Mouse (Mus musculus) embryonic facial prominence, embryonic 15.5 days (tissue): Measurements from ENCODE around the gene Tmprss5. TPM values are rescaled to one million over a fixed set of nuclear protein-coding genes. Genes with fewer than 3 reads are reported as not detected.

Experiments used
- ATAC-seq: fragments of 200-750 bp; cut with Nextera tagmentation; 2 replicates; pipeline ENCODE4 v1.8.0; 2017; ENCODE audit warnings: low read depth, moderate TSS enrichment; ENCODE audit not compliant: insufficient number of reproducible peaks, low FRiP score, low TSS enrichment
- H3K27ac ChIP-seq: fragments of 300-500 bp; sonication (generic); replicated peaks from 2 replicates; pipeline ENCODE4 v1.5.1; 2015; ENCODE audit warnings: mild to moderate bottlenecking, inconsistent platforms
- H3K27me3 ChIP-seq: fragments of 300-500 bp; sonication (generic); 2 replicates; pipeline ENCODE4 v1.6.1; 2015; ENCODE audit warnings: inconsistent platforms
- H3K36me3 ChIP-seq: fragments of 300-500 bp; sonication (generic); 2 replicates; pipeline ENCODE4 v1.6.1; 2015; ENCODE audit warnings: mild to moderate bottlenecking, inconsistent platforms
- H3K4me1 ChIP-seq: fragments of 300-500 bp; sonication (generic); 2 replicates; pipeline ENCODE4 v1.6.1; 2015; ENCODE audit warnings: inconsistent platforms
- H3K4me2 ChIP-seq: fragments of 300-500 bp; sonication (generic); replicated peaks from 2 replicates; pipeline ENCODE4 v1.6.1; 2015; ENCODE audit warnings: mild to moderate bottlenecking, inconsistent platforms
- H3K4me3 ChIP-seq: fragments of 300-500 bp; sonication (generic); replicated peaks from 2 replicates; pipeline ENCODE4 v1.5.1; 2015; ENCODE audit warnings: mild to moderate bottlenecking, inconsistent platforms
- H3K9ac ChIP-seq: fragments of 300-500 bp; sonication (generic); 2 replicates; pipeline ENCODE4 v1.6.1; 2015; ENCODE audit warnings: inconsistent platforms
- H3K9me3 ChIP-seq: fragments of 300-500 bp; sonication (generic); replicated peaks from 2 replicates; pipeline ENCODE4 v1.6.1; 2016; ENCODE audit warnings: inconsistent platforms
- WGBS: fragments of 180-500 bp; shearing (Covaris S2); methylation state at CpG from one replicate; pipeline ENCODE4 v1.1.7; 2015; 5-methylcytosine and 5-hydroxymethylcytosine counted together
- polyA plus RNA-seq: library from polyadenylated mRNA; unstranded; fragments of >200 nt; fragmentation: Nextera tagmentation; extraction: Ambion mirVana; gene quantifications from 2 replicates; pipeline ENCODE4 v1.2.1, GENCODE M21; 2015

The Tmprss5 gene
- 0.75 and 1.2 TPM in 2 replicates for polyA plus RNA-seq

DNA sequence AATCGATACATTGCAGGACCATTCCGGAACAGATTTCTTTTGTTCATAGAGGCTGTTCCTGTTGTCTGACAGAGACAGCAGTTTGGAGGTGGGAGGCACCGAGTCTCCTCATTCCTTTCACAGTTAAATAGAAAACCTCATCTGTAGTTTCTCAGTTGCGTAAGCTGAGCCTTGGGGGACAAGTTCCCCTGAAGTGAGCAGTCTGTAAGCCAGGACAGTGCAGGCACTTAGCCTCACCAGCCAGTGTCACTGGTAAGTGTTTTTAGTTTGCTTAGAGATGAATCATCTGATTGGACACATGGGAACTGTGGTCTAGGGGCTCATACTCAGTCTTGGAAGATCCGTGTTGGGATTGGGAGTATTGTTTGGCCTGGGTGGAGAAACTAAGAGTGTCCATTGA lies at the start of gene Tmprss5:
Tmprss5 (plus strand) TSS at position 154 of the 400 bp plus-strand sequence.
- peak within 1 kb of the TSS; percentile 11 for H3K27ac ChIP-seq
- peaks cover 37% of the 10 kb centered on the region for H3K36me3 ChIP-seq
- H3K9me3 ChIP-seq = no peaks in the 10 kb centered on the region
- 29% methylated on average over 5 of the region's 5 CpGs for WGBS
- no peak; the same call in 1 of the 2 replicates for ATAC-seq
- no peaks in the 10 kb centered on the region for H3K4me1 ChIP-seq
- H3K4me3 ChIP-seq = no peak within 1 kb of the TSS
- no peak within 1 kb of the TSS for H3K9ac ChIP-seq
- H3K27me3 ChIP-seq = no peaks in the 10 kb centered on the region
- no peak within 1 kb of the TSS for H3K4me2 ChIP-seq

GRCm38 (mm10) chr9:49034764-49035163 lies 46.3 kb upstream of the Tmprss5 start:
- H3K36me3 ChIP-seq = peaks cover 71% of the 10 kb centered on the region
- no peaks in the 10 kb centered on the region for H3K4me1 ChIP-seq
- H3K4me2 ChIP-seq = no peak overlapping the region
- WGBS = 88% methylated on average over 4 of the region's 4 CpGs
- H3K9ac ChIP-seq = no peak overlapping the region
- no peak for ATAC-seq
- H3K4me3 ChIP-seq = no peak overlapping the region
- no peak overlapping the region for H3K27ac ChIP-seq
- no peaks in the 10 kb centered on the region for H3K27me3 ChIP-seq
- no peaks in the 10 kb centered on the region for H3K9me3 ChIP-seq

GRCm38 (mm10) chr9:49050901-49051300 lies 30.2 kb upstream of the Tmprss5 start:
- Histone ChIP-seq H3K4me2 (no peak overlapping the region), H3K4me1 (no peaks in the 10 kb centered on the region), H3K9me3 (no peaks in the 10 kb centered on the region), H3K4me3 (no peak overlapping the region), H3K27ac (no peak overlapping the region), H3K36me3 (no peaks in the 10 kb centered on the region), H3K27me3 (no peaks in the 10 kb centered on the region), H3K9ac (no peak overlapping the region)
- ATAC-seq = no peak
- 65% methylated on average over 5 of the region's 5 CpGs for WGBS

GRCm38 (mm10) chr9:49051349-49051748 lies 29.7 kb upstream of the Tmprss5 start:
- no peak for ATAC-seq

DNA sequence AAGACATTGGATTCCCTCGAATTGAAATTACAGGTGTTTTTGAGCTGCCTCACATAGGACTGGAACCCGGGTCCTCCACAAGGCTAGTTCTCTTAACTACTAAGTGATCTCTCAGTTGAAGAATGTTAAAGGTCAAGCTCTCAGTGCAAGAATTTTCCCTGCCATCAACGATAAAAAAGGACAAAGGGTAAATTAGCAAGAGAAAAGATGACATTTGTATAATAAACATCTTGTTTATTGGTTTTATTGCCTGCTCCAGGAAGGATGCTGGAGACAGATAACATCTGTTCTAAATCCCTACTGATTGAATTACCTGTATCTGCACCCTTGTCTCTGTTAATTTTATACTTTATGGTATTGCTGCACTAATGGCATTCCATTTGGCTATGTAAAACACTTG lies 27.0 kb upstream of the Tmprss5 start:
- no peaks in the 10 kb centered on the region for H3K27me3 ChIP-seq
- H3K4me3 ChIP-seq = no peak overlapping the region
- H3K4me2 ChIP-seq = no peak overlapping the region
- H3K9me3 ChIP-seq = no peaks in the 10 kb centered on the region
- ATAC-seq = no peak
- H3K36me3 ChIP-seq = peaks cover 8% of the 10 kb centered on the region
- peaks cover 10% of the 10 kb centered on the region for H3K4me1 ChIP-seq
- H3K9ac ChIP-seq = no peak overlapping the region
- H3K27ac ChIP-seq = no peak overlapping the region
- 80% methylated on average over 3 of the region's 3 CpGs for WGBS

More at GRCm38 (mm10) chr9:49051349-49051748, 29.7 kb upstream of the Tmprss5 start:
- Histone ChIP-seq H3K27me3 (no peaks in the 10 kb centered on the region), H3K4me3 (no peak overlapping the region), H3K27ac (no peak overlapping the region), H3K9me3 (no peaks in the 10 kb centered on the region), H3K9ac (no peak overlapping the region), H3K4me2 (no peak overlapping the region), H3K36me3 (no peaks in the 10 kb centered on the region), H3K4me1 (peaks cover 3% of the 10 kb centered on the region)
- 9% methylated on average over 5 of the region's 5 CpGs for WGBS

GRCm38 (mm10) chr9:49055333-49056205 lies 25.5 kb upstream of the Tmprss5 start, which contains the start of gene Zw10:
TSS of gene Zw10 (plus strand) at chr9:49055613.
- Histone ChIP-seq H3K36me3 (peaks cover 16% of the 10 kb centered on the region), H3K4me1 (peaks cover 10% of the 10 kb centered on the region), H3K27ac (peak within 1 kb of the TSS; percentile 83), H3K9ac (peak within 1 kb of the TSS; percentile 63), H3K4me3 (peak within 1 kb of the TSS; percentile 84), H3K4me2 (peak within 1 kb of the TSS; percentile 62), H3K27me3 (no peaks in the 10 kb centered on the region), H3K9me3 (no peaks in the 10 kb centered on the region)
- under 1% methylated on average over 53 of the region's 53 CpGs for WGBS
- ATAC-seq = peak; percentile 99

DNA sequence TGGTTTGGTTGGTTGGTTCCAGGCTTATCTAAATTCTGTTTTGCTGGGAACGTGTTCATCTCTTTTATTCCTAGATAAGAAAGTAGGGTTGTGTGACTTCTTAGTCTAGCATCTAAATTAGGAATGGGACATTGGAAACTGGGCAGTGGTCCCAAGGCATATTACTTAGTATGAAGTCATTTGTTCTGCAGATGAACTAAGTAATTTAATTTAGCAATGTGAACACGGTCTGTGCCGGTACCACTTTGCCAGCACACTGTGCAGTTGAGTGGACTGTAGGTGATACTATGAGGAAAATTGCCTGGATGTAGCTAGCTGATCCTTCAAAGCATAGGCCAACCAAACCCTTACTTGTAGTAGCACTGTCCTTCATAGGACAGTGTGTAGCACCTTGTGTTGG lies 4.2 kb upstream of the Tmprss5 start:
- Histone ChIP-seq H3K4me3 (no peak overlapping the region), H3K27ac (no peak overlapping the region), H3K4me1 (no peaks in the 10 kb centered on the region), H3K4me2 (no peak overlapping the region), H3K27me3 (no peaks in the 10 kb centered on the region), H3K9me3 (no peaks in the 10 kb centered on the region), H3K9ac (no peak overlapping the region), H3K36me3 (peaks cover 76% of the 10 kb centered on the region)
- 95% methylated on average over 3 of the region's 3 CpGs for WGBS
- ATAC-seq = no peak

GRCm38 (mm10) chr9:49081561-49081960 lies 501 bp downstream of the Tmprss5 start:
- peak overlapping the region; percentile 11; the same call in 1 of the 2 replicates for H3K27ac ChIP-seq
- no peak overlapping the region for H3K4me3 ChIP-seq
- H3K4me2 ChIP-seq = no peak overlapping the region
- no peaks in the 10 kb centered on the region for H3K4me1 ChIP-seq
- H3K27me3 ChIP-seq = no peaks in the 10 kb centered on the region
- no peak overlapping the region for H3K9ac ChIP-seq
- H3K9me3 ChIP-seq = no peaks in the 10 kb centered on the region
- 10% methylated on average over 4 of the region's 4 CpGs for WGBS
- ATAC-seq = no peak
- peaks cover 35% of the 10 kb centered on the region for H3K36me3 ChIP-seq

DNA sequence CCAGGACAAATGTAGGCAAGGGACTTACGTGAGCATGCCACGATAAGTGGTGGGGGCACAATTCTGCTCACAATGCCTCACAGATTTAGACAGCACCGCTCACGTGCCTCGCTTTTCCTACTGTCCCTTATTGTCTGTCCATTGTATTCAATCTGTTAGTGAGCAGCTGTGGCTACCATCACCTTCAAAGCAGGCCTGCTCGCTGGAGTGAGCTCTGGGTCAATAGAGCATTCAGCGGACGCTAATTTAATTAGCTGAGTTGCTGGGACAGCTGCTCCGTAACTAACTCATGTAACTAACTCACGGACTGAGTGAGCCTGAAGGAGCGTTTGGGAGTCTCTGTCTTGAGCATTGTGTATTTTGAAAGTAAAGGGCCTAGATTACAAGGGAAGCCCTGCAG lies 6.3 kb downstream of the Tmprss5 start:
- Histone ChIP-seq H3K4me1 (no peaks in the 10 kb centered on the region), H3K4me2 (no peak overlapping the region), H3K9me3 (no peaks in the 10 kb centered on the region), H3K27me3 (no peaks in the 10 kb centered on the region), H3K36me3 (no peaks in the 10 kb centered on the region), H3K27ac (no peak overlapping the region), H3K4me3 (no peak overlapping the region), H3K9ac (no peak overlapping the region)
- 41% methylated on average over 11 of the region's 11 CpGs for WGBS
- no peak for ATAC-seq

- WGBS = 84% methylated on average over 3 of the region's 3 CpGs
- ATAC-seq = no peak
- H3K36me3 ChIP-seq = no peaks in the 10 kb centered on the region
- H3K27ac ChIP-seq = no peak overlapping the region
- no peaks in the 10 kb centered on the region for H3K9me3 ChIP-seq
- H3K27me3 ChIP-seq = no peaks in the 10 kb centered on the region; the same call in 1 of the 2 replicates
- peaks cover 4% of the 10 kb centered on the region; the same call in 1 of the 2 replicates for H3K4me1 ChIP-seq
- no peak overlapping the region for H3K4me3 ChIP-seq
- H3K4me2 ChIP-seq = no peak overlapping the region
- no peak overlapping the region for H3K9ac ChIP-seq
These were observed 17.8 kb downstream of the Tmprss5 start for GRCm38 (mm10) chr9:49098871-49099270.

- Histone ChIP-seq H3K4me3 (no peak overlapping the region), H3K9me3 (no peaks in the 10 kb centered on the region), H3K9ac (no peak overlapping the region), H3K4me2 (no peak overlapping the region), H3K36me3 (no peaks in the 10 kb centered on the region), H3K27me3 (no peaks in the 10 kb centered on the region; the same call in 1 of the 2 replicates), H3K27ac (no peak overlapping the region), H3K4me1 (peaks cover 4% of the 10 kb centered on the region; the same call in 1 of the 2 replicates)
- 18% methylated on average over 1 of the region's 1 CpGs for WGBS
- ATAC-seq = peak; percentile 11; the same call in 1 of the 2 replicates
These were observed 21.3 kb downstream of the Tmprss5 start for GRCm38 (mm10) chr9:49102328-49102727.
